Mouse (Mus musculus): Measurements from ENCODE around the gene Dnah8. TPM values are rescaled to one million over a fixed set of nuclear protein-coding genes. Genes with fewer than 3 reads are reported as not detected.
A peak's percentile ranks its signal among the peaks of the same experiment; 100 is the strongest.

Dnah8 gene
- polyA plus RNA-seq, 1 experiment from 2014 or later = 4.1 TPM

GRCm38 (mm10) chr17:30840046-30840445, 215.9 kb downstream of the Dnah8 start:
- ATAC-seq (ENCODE audit: low read depth) (no peak), DNase-seq (ENCODE audit: low spot score) (no peak)
- WGBS = 79% methylated on average over 9 of the region's 9 CpGs
- no peak overlapping the region for H3K4me3 ChIP-seq (ENCODE audit: low read depth, low read length)
- no peaks in the 10 kb centered on the region for H3K4me1 ChIP-seq (ENCODE audit: control insufficient read depth, insufficient read depth, low read length)
- H3K27me3 ChIP-seq (replicated peaks; ENCODE audit: control insufficient read depth, insufficient read depth, low read length) = no peaks in the 10 kb centered on the region
- no peaks in the 10 kb centered on the region for H3K36me3 ChIP-seq (ENCODE audit: control insufficient read depth, insufficient read depth, low read length)
- H3K9ac ChIP-seq (ENCODE audit: low read depth, low read length) = no peak overlapping the region
- no peaks in the 10 kb centered on the region for H3K9me3 ChIP-seq (ENCODE audit: control insufficient read depth, low read length)
- no peak overlapping the region for H3K27ac ChIP-seq (replicated peaks; ENCODE audit: low read depth, low read length)
- no peak overlapping the region for H3K4me2 ChIP-seq (ENCODE audit: low read depth, low read length)

GRCm38 (mm10) chr17:30842312-30842711, 218.2 kb downstream of the Dnah8 start:
- Histone ChIP-seq H3K4me3 (ENCODE audit: low read depth, low read length) (no peak overlapping the region), H3K27ac (replicated peaks; ENCODE audit: low read depth, low read length) (no peak overlapping the region), H3K36me3 (ENCODE audit: control insufficient read depth, insufficient read depth, low read length) (no peaks in the 10 kb centered on the region), H3K9ac (ENCODE audit: low read depth, low read length) (no peak overlapping the region), H3K27me3 (replicated peaks; ENCODE audit: control insufficient read depth, insufficient read depth, low read length) (no peaks in the 10 kb centered on the region), H3K4me1 (ENCODE audit: control insufficient read depth, insufficient read depth, low read length) (no peaks in the 10 kb centered on the region), H3K4me2 (ENCODE audit: low read depth, low read length) (no peak overlapping the region), H3K9me3 (ENCODE audit: control insufficient read depth, low read length) (no peaks in the 10 kb centered on the region)
- DNase-seq (ENCODE audit: low spot score) (no peak), ATAC-seq (ENCODE audit: low read depth) (no peak)
- 66% methylated on average over 6 of the region's 6 CpGs for WGBS

GRCm38 (mm10) chr17:30844321-30844791, 220.2 kb downstream of the Dnah8 start:
- Histone ChIP-seq H3K4me2 (ENCODE audit: low read depth, low read length) (no peak overlapping the region), H3K4me1 (ENCODE audit: control insufficient read depth, insufficient read depth, low read length) (no peaks in the 10 kb centered on the region), H3K4me3 (ENCODE audit: low read depth, low read length) (no peak overlapping the region), H3K27ac (replicated peaks; ENCODE audit: low read depth, low read length) (no peak overlapping the region), H3K27me3 (replicated peaks; ENCODE audit: control insufficient read depth, insufficient read depth, low read length) (no peaks in the 10 kb centered on the region), H3K9me3 (ENCODE audit: control insufficient read depth, low read length) (no peaks in the 10 kb centered on the region), H3K36me3 (ENCODE audit: control insufficient read depth, insufficient read depth, low read length) (no peaks in the 10 kb centered on the region), H3K9ac (ENCODE audit: low read depth, low read length) (no peak overlapping the region)
- 36% methylated on average over 9 of the region's 9 CpGs for WGBS
- ATAC-seq (ENCODE audit: low read depth) (no peak), DNase-seq (ENCODE audit: low spot score) (peak; percentile 12)

- Histone ChIP-seq H3K4me3 (ENCODE audit: low read depth, low read length) (no peak overlapping the region), H3K27ac (replicated peaks; ENCODE audit: low read depth, low read length) (no peak overlapping the region), H3K36me3 (ENCODE audit: control insufficient read depth, insufficient read depth, low read length) (no peaks in the 10 kb centered on the region), H3K4me1 (ENCODE audit: control insufficient read depth, insufficient read depth, low read length) (no peaks in the 10 kb centered on the region), H3K9me3 (ENCODE audit: control insufficient read depth, low read length) (no peaks in the 10 kb centered on the region), H3K27me3 (replicated peaks; ENCODE audit: control insufficient read depth, insufficient read depth, low read length) (no peaks in the 10 kb centered on the region), H3K4me2 (ENCODE audit: low read depth, low read length) (no peak overlapping the region), H3K9ac (ENCODE audit: low read depth, low read length) (no peak overlapping the region)
- WGBS = 75% methylated on average over 7 of the region's 7 CpGs
- ATAC-seq (ENCODE audit: low read depth) (no peak), DNase-seq (ENCODE audit: low spot score) (no peak)
Measured at GRCm38 (mm10) chr17:30847498-30847897, 223.3 kb downstream of the Dnah8 start.

GRCm38 (mm10) chr17:30848086-30848485, 223.9 kb downstream of the Dnah8 start:
- Histone ChIP-seq H3K9ac (ENCODE audit: low read depth, low read length) (no peak overlapping the region), H3K27me3 (replicated peaks; ENCODE audit: control insufficient read depth, insufficient read depth, low read length) (no peaks in the 10 kb centered on the region), H3K9me3 (ENCODE audit: control insufficient read depth, low read length) (no peaks in the 10 kb centered on the region), H3K27ac (replicated peaks; ENCODE audit: low read depth, low read length) (no peak overlapping the region), H3K4me1 (ENCODE audit: control insufficient read depth, insufficient read depth, low read length) (no peaks in the 10 kb centered on the region), H3K4me2 (ENCODE audit: low read depth, low read length) (no peak overlapping the region), H3K4me3 (ENCODE audit: low read depth, low read length) (no peak overlapping the region), H3K36me3 (ENCODE audit: control insufficient read depth, insufficient read depth, low read length) (no peaks in the 10 kb centered on the region)
- DNase-seq (ENCODE audit: low spot score) = no peak
- no peak for ATAC-seq (ENCODE audit: low read depth)
- WGBS = 87% methylated on average over 5 of the region's 5 CpGs

- 94% methylated on average over 6 of the region's 6 CpGs for WGBS
- H3K9me3 ChIP-seq (ENCODE audit: control insufficient read depth, low read length) = no peaks in the 10 kb centered on the region
- no peaks in the 10 kb centered on the region for H3K36me3 ChIP-seq (ENCODE audit: control insufficient read depth, insufficient read depth, low read length)
- H3K9ac ChIP-seq (ENCODE audit: low read depth, low read length) = no peak overlapping the region
- no peaks in the 10 kb centered on the region for H3K4me1 ChIP-seq (ENCODE audit: control insufficient read depth, insufficient read depth, low read length)
- ATAC-seq (ENCODE audit: low read depth) (no peak), DNase-seq (ENCODE audit: low spot score) (no peak)
- H3K4me3 ChIP-seq (ENCODE audit: low read depth, low read length) = no peak overlapping the region
- no peak overlapping the region for H3K27ac ChIP-seq (replicated peaks; ENCODE audit: low read depth, low read length)
- H3K27me3 ChIP-seq (replicated peaks; ENCODE audit: control insufficient read depth, insufficient read depth, low read length) = no peaks in the 10 kb centered on the region
- H3K4me2 ChIP-seq (ENCODE audit: low read depth, low read length) = no peak overlapping the region
Measured at GRCm38 (mm10) chr17:30848804-30849203, 224.7 kb downstream of the Dnah8 start.

GRCm38 (mm10) chr17:30849813-30850212, 225.7 kb downstream of the Dnah8 start:
- Histone ChIP-seq H3K9me3 (ENCODE audit: control insufficient read depth, low read length) (no peaks in the 10 kb centered on the region), H3K9ac (ENCODE audit: low read depth, low read length) (no peak overlapping the region), H3K4me1 (ENCODE audit: control insufficient read depth, insufficient read depth, low read length) (no peaks in the 10 kb centered on the region), H3K27me3 (replicated peaks; ENCODE audit: control insufficient read depth, insufficient read depth, low read length) (no peaks in the 10 kb centered on the region), H3K36me3 (ENCODE audit: control insufficient read depth, insufficient read depth, low read length) (no peaks in the 10 kb centered on the region), H3K4me2 (ENCODE audit: low read depth, low read length) (no peak overlapping the region), H3K4me3 (ENCODE audit: low read depth, low read length) (no peak overlapping the region), H3K27ac (replicated peaks; ENCODE audit: low read depth, low read length) (no peak overlapping the region)
- DNase-seq (ENCODE audit: low spot score) (no peak), ATAC-seq (ENCODE audit: low read depth) (no peak)
- WGBS = 94% methylated on average over 12 of the region's 12 CpGs

- ATAC-seq (ENCODE audit: low read depth) (no peak), DNase-seq (ENCODE audit: low spot score) (no peak)
- Histone ChIP-seq H3K9ac (ENCODE audit: low read depth, low read length) (no peak overlapping the region), H3K9me3 (ENCODE audit: control insufficient read depth, low read length) (no peaks in the 10 kb centered on the region), H3K27me3 (replicated peaks; ENCODE audit: control insufficient read depth, insufficient read depth, low read length) (no peaks in the 10 kb centered on the region), H3K36me3 (ENCODE audit: control insufficient read depth, insufficient read depth, low read length) (no peaks in the 10 kb centered on the region), H3K4me3 (ENCODE audit: low read depth, low read length) (no peak overlapping the region), H3K4me2 (ENCODE audit: low read depth, low read length) (no peak overlapping the region), H3K4me1 (ENCODE audit: control insufficient read depth, insufficient read depth, low read length) (no peaks in the 10 kb centered on the region), H3K27ac (replicated peaks; ENCODE audit: low read depth, low read length) (no peak overlapping the region)
Measured at GRCm38 (mm10) chr17:30852345-30852744, 228.2 kb downstream of the Dnah8 start.

- ATAC-seq (ENCODE audit: low read depth) (no peak), DNase-seq (ENCODE audit: low spot score) (no peak)
- no peaks in the 10 kb centered on the region for H3K4me1 ChIP-seq (ENCODE audit: control insufficient read depth, insufficient read depth, low read length)
- H3K9ac ChIP-seq (ENCODE audit: low read depth, low read length) = no peak overlapping the region
- H3K4me2 ChIP-seq (ENCODE audit: low read depth, low read length) = no peak overlapping the region
- no peaks in the 10 kb centered on the region for H3K27me3 ChIP-seq (replicated peaks; ENCODE audit: control insufficient read depth, insufficient read depth, low read length)
- H3K4me3 ChIP-seq (ENCODE audit: low read depth, low read length) = no peak overlapping the region
- no peaks in the 10 kb centered on the region for H3K36me3 ChIP-seq (ENCODE audit: control insufficient read depth, insufficient read depth, low read length)
- H3K9me3 ChIP-seq (ENCODE audit: control insufficient read depth, low read length) = no peaks in the 10 kb centered on the region
- no peak overlapping the region for H3K27ac ChIP-seq (replicated peaks; ENCODE audit: low read depth, low read length)
- WGBS = 93% methylated on average over 5 of the region's 5 CpGs
Measured at GRCm38 (mm10) chr17:30857347-30857746, 233.2 kb downstream of the Dnah8 start.
